Mouse (Mus musculus) cerebellum, adult 18-20 months (tissue): ENCODE results near the gene Fam117a.
A peak's percentile ranks its signal among the peaks of the same experiment; 100 is the strongest.

ENCODE experiments used
- DNase-seq, 2 experiments: peaks; one replicate each; pipeline ENCODE4 v3.0.0; 2021

Gene Fam117a

DNA sequence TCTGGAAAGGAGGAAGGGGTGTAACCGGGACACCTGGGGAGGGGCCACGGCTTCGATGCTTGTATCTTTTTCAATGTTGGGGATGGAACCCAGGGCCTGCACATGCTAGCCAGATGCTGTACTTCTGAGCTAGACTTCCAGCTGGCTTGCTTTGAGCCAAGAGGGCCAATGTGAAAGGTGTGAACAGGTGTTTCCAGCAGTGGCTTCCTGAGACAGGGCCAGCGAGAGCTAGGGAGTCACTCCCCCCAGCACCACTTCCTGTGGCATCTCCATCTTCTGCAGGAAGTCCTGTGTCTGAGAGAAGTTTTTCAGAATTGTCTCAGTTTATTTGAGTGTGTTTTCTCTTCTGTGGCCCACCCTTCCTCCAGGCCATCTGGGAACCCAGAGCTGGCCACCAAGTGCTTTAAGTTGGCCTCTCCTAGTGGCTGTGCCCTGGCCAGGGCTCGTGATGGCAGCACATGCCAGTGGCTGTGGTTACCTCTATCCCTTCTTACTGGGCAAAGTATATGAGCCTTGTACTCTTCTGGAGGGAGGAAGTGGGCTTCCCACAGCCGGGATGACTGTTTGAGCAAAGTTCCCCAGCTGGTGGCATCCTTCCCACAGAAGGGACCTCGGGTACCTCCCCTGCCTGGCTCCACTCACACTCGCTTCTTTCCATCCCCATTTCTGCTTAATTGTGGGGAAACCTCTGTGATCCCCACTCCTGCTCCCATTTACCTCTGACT is 30.4 kb downstream of the Fam117a start:
- DNase-seq: no peak

DNA sequence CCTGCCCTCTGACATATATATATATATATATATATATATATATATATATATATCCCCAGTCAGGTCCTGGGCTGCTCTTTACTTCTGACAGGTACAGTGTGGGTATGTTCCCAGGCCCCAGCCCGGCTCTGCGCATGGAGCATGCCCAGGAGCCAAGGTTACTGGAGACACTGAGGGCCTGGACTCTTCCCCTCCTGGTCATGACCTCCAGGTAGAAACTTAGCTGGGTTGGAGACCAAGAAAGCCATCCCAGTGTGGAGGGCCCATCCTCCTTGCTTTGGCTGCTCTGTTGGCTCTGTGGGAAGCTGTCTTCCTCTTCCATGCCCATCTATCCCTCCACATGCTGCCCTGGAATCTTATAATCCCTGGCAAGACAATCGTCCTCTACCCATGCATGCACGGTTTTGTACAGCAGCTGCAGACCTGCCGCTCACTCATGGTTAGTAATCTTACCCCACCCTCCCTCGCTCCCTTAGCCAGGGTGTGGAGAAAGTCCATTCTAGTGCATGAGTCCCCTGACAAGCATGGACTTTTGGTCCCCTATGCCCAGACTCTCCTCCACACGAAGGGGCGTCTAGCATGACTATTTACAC is 31.5 kb downstream of the Fam117a start:
- no peak for DNase-seq

DNA sequence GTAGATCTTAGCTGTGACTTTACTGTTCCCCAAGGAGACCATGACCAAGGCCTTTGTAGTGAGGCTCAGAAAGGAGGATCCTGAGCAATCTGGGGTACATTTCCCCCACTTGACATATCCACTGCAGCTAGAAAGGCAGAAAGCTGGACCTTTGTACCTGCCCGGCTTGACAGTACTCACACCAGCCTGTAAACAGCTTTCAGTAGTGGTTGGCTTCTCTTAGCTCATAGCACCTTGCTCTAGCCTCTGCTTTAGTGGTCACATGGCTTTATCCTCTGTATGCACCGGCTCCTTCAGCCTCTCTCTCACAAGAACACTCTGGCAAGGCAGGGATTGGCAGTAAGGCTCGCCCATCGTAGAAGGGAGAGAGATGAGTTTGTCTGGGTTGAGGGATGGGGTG is 32.1 kb downstream of the Fam117a start:
- DNase-seq: no peak

DNA sequence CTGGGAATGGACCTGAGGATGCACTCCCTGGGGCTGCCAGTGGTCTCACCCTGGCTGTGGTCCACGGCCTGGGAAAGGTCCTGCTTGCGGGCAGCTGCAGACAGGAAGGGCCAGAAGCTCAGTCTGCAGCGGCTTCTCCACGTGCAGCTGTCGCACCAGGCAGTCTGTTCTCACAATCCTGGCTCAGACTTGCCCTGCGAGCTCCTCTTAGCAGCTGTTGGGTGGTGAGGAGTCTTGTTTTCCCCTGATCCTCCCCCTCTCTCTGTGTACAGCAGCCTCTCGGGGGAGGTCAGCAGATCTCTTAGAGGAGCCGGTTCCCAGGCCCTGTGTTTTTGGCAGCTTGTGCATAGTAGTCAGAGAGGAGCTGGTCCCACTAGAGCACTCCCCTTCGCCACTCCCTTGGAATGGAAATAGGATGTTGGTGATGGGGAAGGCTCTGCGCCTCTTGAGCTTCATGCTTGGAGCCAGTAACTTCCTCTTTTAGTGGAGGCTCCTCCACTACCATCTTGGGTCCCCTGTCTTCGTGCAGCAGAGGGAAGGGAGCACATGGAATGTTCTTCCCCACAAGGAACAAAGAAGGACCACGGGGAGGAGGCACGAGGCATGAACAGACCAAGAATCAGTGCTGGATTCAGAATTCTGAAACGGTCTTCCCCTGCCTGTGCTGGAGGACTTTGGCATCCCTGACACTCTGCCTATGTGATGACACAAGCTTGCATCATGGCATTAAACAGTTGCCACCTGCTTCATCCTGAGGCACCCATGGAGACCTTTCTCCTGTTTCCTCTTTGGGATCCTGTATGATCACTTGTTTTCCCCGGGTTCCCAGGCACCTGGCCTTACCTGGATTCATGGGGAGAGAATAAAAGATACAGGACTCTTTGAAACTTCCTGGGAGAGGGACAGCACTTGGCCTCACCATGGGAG is 33.4 kb downstream of the Fam117a start:
- DNase-seq: no peak

DNA sequence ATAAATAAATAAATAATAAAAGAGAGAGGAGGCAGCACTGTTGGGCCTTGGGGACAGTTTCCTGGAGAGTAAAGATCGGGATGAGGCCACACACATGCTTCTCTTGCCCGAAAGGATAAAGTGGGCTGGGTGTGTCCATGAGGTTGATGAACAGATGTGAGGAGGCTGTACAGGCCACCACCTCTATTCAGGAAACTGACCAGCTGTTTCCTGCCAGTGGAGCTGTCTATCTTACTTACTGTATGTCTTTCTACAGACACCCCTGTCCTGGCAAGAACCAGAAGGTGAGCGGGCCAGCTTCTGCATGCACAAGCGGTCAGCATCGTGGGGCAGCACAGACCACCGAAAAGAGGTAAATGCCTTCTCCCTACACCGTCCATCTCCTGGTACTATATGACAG is 34.4 kb downstream of the Fam117a start:
- no peak for DNase-seq

DNA sequence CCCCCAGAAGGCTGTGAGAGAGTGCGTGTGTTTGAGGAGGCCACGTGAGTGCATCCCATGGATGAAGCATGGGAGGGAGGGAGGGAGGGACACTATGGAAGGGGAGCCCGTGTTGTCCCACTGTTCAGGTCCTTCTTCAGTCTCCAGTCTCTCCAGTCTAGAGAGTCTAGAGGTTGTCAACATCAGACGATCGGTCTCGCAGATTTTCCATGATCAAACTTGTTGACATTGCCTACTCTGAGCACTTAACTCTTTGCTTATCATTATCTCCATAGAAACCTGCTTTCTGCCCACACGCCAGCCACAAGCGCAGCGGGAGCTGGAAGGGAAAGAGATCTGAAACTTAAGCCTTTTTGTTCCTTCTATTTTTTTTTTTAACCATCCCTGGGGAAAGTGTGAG is 42.1 kb downstream of the Fam117a start:
- no peak for DNase-seq

DNA sequence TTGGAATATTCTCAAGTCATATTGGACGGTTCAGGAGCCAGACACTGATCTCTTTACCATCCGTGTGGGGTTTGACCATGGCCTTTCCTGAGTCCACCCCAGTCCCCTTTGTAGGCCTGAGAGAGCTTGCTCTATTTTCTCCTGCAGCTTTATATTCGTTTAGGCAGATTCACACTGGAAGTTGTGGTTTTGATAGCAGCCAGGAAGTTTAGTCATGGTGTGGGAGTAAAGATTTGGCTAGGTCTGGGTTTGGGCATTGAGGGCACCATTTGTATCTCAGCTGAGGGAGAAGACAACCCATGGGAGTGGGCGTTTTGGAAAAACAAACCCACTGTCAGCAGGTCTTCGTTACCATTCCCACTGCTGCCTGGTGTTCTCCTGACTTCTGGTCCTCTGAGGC is 42.7 kb downstream of the Fam117a start:
- DNase-seq: no peak

DNA sequence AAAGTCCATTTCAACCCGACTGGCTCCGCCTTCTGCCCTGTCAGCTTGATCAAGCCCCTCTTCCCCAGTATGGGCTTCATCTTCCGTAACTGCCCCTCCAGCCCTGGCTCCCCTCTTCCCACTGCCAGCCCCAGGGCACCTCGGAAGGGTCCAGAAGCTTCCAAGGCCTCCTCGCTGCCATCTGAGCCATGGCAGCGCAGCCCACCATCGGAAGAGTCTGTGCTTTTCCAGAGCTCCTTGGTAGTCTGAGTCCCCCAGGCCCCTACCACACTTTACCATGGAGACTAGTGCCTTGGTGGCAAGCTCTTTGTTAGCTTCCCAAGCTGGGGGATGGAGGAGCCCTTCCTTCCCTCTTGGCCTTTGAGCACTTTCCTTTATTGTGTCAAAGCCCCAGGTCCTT is 43.9 kb downstream of the Fam117a start:
- no peak for DNase-seq

DNA sequence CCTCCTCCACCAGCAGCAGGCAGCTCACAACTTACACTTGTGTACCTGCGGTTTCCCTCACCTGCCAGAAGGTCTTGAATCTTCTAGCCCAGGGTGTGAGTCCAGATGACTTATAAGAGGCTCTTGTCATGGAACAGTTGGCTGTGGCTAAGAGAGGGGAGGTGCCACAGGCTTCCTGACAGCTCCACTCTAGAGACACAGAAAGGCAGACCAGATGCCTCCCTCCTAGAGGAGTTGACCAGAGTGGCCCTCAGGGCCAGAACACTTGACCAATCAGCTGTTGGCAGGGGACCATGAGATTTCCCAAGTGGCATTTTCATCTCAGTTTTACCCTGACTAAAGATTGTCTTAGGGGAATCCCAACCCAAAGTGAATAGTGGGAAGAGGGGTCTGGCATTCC is 44.3 kb downstream of the Fam117a start:
- DNase-seq: no peak

DNA sequence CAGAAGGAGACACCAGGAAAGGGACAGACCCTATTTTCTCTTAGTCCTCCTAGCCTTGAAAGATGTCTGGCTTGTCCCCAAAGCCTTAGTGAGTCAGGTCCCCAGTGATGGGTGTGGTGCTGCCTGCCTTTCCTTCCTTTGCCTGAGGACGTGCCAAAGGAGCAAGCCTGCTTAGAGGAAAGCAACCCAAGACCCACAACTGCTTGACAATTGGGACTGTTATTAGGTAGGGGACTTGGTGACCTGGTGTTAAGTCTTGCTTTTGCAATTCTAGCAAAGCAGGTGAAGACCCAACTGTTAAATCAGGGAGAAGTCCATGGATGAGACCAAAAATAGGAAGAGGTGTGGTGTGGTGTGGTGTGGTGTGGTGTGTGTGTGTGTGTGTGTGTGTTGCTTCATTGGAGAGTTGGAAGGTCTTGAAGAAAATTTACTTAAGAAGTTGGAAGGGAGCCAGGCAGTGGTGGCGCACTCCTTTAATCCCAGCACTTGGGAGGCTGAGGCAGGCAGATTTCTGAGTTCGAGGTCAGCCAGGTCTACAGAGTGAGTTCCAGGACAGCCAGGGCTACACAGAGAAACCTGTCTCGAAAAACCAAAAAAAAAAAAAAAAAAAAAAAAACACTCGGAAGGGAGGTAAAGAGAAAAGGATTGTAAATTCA is 46.6 kb downstream of the Fam117a start:
- no peak for DNase-seq

DNA sequence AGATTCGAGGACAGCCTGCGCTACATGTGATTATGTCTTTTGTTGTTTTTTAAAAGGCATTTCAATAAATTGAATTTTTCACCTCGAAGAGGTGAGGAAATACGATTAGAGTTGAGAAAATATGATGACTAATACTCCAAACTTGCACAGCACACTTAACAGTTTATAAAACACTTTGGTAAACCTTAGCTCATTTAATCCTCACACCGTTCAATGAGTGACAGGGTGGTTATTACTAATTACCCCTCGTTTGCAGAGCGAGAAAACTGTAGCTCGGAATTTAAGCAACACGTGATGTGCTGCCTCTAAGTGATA is 47.1 kb downstream of the Fam117a start:
- no peak for DNase-seq

DNA sequence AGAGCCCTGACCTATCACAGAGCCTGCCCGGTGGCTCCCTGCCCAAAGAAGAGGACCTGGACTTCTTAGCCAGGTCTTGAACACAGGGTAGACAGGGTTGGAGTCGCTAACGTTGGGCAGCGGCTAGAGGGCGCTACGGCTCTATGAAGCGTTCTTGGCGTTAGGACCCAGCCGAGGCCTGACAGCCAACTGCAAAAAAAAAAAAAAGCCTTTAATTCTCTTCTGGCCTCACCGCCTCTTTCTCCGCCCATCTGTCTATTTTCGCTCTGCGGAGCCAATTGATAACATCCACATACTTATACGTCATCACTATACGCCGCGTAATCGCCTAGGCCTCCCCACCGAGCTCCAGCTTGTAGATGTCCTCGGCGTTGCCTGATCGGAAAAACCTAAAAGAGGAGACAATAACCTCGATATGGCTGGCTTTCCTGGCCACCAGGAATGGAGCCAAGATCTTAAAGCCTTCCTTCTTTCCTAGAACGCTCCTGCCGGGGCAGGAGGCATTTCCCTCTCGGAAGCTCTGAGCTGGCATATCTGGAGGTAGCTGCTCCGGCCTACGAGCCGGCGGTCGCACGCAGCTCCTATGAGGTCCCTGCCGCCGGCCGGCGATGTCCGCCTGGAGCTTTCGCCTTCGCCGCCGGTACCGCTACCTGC is 47.6 kb downstream of the Fam117a start, which contains the start of gene Slc35b1:
Gene Slc35b1, plus strand, starts transcription at position 374 of the 654 bp plus-strand sequence.
- peak; percentile 93 to 94 for DNase-seq

DNA sequence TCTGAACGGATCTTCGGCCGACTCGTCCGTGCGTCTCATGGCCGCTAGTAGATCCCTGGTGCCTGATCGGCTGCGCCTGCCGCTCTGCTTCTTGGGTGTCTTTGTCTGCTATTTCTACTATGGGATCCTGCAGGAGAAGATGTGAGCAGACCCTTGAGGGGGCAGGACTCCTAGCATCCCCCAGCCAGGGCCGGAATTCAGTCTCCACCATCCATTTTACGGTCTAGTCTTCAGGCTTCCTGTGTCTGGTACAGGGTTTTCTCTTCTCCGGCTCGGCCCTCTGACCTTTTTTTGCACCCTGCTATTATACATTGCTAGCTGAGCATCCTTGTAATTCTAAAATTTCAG is 48.1 kb downstream of the Fam117a start:
- DNase-seq: no peak

DNA sequence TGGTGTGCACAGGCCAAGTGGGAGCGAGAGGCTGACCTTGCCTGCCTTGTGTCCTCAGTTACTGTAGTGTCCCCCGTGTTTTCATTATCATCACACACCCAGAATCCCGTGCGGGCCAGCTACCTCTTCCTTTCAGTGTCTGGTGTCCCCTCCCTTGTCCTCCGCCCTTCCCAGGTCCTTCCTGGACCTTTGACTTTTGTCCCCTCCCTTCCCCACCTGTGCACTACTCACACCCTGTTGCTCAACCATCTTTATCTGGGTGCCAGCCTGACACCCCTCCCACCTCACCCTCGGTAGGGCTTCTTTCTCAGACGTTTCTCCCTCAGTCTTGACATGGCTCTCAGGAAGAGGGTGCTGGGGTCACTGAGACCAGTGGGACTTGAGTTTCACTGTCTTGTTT is 50.5 kb downstream of the Fam117a start:
- DNase-seq: no peak

DNA sequence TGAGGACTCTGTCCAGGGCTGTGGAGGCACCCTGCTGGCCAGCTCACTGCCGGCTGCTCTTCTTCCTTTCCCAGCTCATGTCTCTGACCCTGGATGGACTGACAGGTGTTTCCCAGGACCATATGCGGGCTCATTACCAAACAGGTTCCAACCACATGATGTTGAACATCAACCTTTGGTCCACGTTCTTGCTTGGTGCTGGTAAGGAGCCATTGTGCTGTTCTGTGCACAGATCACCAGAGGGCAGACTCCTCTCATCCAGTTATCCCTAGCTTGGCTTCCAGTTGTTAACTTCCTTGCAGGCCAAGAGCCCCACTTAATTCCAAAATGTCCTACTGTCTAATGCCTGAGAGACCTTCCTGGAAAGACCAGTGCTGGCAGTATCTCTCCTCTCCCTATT is 52.2 kb downstream of the Fam117a start:
- DNase-seq: peak in 1 of 2 experiments; percentile 46

DNA sequence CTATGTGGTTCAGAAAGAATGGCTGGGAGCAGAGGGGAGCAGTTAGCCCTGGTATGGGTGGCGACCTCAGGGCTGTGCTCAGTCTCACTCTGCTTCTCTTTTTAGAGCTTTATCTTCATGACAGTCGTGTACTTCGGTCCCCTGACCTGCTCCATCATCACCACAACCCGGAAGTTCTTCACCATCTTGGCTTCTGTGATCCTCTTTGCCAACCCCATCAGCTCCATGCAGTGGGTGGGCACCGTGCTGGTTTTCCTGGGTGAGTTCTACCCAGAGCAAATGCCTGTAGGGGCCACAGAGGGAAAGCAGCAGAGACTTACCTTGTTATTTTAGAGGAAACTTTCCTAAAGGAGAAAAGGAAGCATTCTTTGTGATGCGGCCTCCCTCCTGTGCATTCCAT is 53.6 kb downstream of the Fam117a start:
- no peak for DNase-seq

DNA sequence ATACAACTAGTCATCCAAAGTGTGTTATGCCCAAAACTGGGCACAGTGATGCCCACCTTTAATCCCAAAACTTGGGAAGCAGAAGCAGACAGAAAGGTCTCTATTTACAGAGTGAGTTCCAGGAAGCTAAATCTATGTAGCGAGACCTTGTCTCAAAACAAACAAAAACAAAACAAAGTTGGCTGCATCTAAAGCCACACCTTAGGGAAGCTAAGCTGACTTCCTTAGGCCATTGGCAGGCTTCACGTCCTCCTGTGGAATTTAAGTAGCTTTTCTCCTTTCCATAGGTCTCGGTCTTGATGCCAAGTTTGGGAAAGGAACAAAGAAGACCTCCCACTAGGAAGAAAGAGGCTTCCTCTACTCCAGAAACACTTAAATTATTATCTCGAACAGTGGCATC is 54.4 kb downstream of the Fam117a start:
- DNase-seq: no peak

DNA sequence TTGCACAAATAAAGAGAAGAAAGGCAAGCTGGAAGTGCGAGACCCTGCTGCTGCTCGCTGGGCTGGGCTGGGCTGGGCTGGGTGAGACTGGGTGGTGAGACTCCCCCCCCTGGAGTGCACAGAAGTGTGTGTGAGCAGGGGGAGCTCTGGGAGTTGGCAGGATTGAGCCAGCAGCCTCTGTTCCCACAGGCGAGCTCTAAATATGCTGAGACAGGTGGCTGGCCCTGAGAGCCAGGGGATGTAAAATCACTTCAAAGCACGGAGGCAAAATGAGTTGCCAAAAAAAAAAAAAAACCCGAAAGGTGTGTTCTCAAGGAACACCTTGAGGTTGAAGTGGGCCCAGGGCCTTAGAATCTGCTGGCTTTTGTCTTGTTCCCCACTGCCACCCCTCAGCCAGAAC is 54.9 kb downstream of the Fam117a start:
- DNase-seq: peak; percentile 73 to 81

DNA sequence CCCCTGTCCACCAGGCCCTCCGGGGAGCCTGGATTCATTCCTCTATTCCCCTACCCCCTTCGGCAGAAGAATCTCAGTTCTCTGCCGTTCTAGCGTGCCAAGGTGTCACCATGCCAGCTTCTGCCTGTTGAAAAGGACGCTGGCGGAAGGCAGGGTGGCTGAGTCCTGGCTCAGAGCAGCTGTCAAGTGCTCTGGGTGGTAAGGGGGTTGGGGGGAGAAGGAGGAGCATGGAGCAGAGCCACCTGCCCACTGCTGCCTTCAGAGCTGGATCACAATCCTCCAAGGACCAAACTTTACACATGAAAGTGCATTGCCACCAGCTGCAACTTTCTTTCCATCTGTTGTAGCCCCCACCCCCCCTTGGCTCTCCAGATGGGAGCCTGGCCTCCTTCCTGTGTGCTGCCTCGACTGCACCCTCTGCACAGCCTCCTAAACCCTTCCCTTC is 55.4 kb downstream of the Fam117a start:
- peak; percentile 83 to 89 for DNase-seq

DNA sequence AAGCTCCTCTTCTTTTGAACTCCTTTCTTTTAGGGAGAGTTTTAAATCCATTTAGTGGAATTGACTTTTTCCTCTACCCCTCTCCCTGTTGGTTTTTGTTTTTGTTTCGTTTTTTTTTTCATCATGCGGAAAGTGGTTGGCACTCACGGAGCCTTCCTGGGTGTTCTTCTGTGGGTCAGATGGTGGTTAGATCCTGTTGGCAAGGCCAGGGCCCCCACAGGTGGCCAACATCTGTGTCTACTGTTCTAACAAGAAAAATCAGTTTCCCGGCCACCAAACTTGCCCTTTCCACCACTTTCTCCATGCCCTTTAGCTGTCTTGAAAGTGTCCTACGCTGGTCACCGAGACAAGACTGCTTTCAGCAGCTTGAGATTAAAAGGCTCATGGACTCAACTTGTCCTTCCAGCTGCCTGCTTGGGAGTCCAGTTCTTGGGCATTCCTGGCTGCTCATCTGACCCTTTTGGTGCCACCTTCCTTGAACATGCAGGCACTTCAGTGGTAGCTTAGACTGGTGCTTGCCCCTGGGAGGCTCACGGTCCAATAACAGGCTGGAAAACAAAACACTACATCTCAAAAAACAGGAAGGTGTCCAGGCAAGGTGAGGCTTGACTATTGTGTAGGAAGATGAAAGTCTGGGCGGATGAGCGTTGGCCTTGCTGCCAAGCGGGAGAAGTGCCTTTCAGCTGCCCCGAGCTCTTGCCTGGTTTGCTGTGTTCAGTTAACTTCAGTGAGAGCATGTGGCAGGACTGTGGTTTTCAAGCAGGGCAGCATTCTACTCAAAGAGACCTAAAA is 56.1 kb downstream of the Fam117a start:
- DNase-seq: peak in 1 of 2 experiments; percentile 41

DNA sequence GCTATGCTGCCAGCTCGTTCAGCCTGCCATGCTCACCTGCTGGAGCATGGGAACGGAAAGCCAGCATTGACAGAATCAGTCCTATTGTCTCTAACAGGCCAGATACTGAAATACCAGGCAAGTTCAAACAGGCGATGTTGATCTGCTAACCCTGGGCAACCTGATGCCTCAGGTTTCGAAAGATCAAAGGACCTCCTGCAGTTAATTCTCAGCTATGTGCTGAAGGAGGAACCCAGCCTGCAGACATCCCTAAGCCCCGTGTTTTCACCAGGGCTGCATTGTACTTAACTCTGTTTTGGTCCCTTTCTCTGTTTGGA is 56.6 kb downstream of the Fam117a start:
- DNase-seq: no peak

DNA sequence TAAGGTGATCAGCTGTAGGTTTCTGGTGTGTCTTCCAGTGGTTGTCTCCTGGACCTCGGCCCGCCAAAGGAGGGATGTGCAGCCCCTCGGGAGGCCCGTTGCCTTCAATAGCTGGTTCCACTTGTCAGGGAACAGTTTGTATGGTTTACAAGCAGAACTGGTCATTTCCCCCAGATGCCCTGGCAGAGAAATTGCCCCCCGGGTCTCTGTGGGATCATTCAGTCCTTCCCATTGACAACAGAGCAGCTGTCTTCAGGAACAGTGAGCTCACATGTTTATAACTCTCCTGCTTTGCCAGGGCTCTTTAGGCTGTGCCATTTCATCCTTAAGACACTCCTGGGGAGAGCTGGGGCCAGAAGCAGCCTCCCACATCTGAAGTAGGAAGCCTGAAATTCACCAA is 57.3 kb downstream of the Fam117a start:
- DNase-seq: peak in 1 of 2 experiments; percentile 32
